Mouse (Mus musculus) urinary bladder, postnatal 4 days (tissue): Measurements from ENCODE around the gene Mark3.

Experiments
- DNase-seq, 2 experiments: peaks; one replicate each; pipeline ENCODE4 v3.0.0; 2021 to 2022; ENCODE audit warnings: low spot score in 2 of 2

The Mark3 gene

DNA sequence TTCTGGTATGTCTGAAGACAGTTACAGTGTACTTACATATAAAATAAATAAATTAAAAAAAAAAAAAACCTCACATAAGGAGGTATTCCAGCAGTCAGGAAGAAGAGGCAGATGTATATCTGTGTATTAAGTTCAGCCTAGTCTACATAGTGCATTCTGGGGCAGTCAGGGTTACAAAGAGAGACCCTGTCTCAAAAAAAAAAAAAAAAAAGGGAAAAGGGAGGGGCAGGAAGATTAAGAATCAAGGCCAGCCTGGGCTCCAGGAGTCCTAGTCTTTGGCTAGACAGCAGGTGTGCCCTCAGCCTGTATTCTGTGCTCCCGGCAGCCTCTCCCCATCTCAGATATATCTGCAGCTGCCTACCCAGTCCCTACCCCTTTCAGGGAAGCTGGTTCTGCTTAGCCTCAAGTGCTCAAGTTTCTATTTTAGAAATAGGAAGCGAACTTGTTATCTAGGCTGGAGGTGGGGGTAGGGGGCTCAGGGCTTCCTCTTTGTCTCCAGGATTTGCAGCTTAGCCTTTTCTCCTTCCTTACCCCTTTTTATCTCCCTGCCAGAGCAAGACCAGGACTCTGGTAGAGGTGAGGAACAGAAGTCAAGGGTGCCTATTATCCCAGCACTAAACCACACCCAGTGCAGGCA is 100.6 kb downstream of the Mark3 start:
- no peak for DNase-seq

DNA sequence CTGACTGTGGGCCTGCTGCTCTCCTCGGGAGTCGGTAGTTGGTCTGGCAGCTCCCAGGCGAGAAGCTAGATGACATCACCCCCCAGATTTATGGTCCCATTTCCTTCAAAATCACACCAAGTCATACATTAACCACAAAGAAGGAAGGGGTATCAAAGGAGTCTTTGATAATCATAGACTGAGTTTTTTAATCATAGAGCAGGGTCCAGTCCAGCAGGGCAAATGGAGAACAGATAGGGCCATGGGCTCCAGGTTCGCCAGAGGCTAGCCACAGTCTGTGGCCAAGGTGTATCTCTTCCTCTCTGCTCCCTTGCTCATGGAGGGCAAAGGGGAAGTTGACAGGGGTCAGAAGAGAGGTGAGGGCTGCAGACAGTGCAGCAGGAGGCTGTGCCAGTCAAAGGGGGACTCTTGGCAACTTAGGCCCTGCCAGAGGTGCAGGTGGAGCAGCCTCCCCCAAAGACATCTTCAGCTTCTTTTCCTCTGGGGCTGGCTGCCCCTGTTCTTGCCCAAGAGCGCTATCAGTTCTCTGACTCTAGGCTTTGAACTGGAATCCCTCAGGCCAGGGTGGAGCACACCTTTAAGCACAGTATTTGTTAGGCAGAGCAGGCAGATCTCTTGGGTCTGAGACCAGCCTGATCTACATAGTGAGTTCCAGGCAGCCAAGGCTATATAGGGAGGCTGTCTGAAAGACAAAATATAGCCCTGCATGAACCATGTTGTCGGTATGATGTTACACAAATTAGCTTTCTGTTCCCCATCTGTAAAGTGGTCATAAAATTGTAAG is 101.7 kb downstream of the Mark3 start:
- DNase-seq = no peak

DNA sequence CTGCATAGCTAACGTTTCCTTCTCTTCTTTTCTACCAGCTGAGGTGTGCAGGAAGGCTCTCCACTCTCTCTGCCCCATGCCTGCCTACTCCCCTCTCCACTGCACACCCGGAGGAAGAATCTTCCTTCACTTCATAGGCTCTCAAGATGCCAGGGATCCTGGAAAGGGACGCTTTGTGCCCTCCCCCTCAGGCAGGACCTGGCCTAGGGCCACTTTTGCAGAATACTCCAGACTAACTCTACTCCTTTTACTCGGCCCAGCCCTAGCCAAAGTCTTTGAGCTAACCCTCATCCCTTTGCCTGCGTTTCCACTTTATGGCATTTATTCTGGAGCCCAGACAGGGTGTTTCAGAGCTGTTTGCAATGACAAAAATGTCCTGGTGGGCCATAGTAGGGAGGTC is 103.1 kb downstream of the Mark3 start:
- DNase-seq = peak in 1 of 2 experiments; percentile 38

- DNase-seq = peak; percentile 83 to 92
These were observed 103.8 kb downstream of the Mark3 start, which contains the start of gene Trmt61a for GRCm38 (mm10) chr12:111677882-111678669. TSS of gene Trmt61a (plus strand) at chr12:111678105.

DNA sequence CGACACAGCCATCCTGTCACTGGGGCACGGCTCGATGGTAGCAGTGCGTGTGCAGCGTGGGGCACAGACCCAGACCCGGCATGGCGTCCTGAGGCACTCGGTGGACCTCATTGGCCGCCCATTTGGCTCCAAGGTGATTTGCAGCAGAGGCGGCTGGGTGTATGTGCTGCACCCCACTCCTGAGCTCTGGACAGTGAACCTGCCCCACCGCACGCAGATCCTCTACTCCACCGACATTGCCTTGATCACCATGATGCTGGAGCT is 104.3 kb downstream of the Mark3 start:
- no peak for DNase-seq

GRCm38 (mm10) chr12:111678997-111679396 is 104.7 kb downstream of the Mark3 start:
- DNase-seq = no peak

DNA sequence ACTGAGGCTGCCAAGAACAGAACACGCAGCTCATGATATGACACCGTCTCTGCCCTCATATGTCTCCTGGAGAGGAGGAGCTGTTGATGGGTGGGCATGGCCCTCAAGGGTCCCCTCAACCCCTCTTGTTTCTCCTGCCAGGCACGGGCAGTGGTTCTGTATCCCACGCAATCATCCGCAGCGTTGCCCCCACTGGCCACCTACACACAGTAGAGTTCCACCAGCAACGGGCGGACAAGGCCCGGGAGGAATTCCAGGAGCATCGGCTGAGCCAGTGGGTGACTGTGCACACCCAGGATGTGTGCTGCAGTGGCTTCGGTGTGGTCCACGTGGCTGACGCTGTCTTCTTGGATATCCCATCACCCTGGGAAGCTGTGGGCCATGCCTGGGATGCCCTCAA is 106.3 kb downstream of the Mark3 start:
- no peak for DNase-seq

GRCm38 (mm10) chr12:111681305-111681704 is 107.0 kb downstream of the Mark3 start:
- DNase-seq = peak in 1 of 2 experiments; percentile 61

GRCm38 (mm10) chr12:111682003-111682402 is 107.7 kb downstream of the Mark3 start:
- peak in 1 of 2 experiments; percentile 33 for DNase-seq

DNA sequence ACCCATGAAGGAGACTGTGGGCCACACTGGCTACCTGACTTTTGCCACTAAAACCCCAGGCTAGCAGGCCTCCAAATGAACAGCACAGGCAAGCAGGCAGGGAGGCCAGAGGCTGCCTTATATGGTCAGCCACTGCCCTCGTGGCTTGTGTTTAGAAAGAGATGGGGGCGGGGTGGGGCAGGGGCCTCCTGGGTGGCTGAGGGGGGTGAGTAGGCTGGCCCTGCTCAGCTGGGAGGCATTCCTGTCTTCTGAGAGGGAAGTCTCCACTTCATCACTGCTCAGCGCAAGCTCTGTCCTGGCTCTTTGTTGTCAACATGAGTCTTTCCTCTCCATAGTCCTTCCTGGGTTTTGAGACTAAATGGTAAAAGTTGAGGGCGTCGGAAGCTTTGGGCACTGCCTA is 108.5 kb downstream of the Mark3 start:
- DNase-seq = no peak

GRCm38 (mm10) chr12:111686390-111686789 is 112.1 kb downstream of the Mark3 start:
- no peak for DNase-seq

DNA sequence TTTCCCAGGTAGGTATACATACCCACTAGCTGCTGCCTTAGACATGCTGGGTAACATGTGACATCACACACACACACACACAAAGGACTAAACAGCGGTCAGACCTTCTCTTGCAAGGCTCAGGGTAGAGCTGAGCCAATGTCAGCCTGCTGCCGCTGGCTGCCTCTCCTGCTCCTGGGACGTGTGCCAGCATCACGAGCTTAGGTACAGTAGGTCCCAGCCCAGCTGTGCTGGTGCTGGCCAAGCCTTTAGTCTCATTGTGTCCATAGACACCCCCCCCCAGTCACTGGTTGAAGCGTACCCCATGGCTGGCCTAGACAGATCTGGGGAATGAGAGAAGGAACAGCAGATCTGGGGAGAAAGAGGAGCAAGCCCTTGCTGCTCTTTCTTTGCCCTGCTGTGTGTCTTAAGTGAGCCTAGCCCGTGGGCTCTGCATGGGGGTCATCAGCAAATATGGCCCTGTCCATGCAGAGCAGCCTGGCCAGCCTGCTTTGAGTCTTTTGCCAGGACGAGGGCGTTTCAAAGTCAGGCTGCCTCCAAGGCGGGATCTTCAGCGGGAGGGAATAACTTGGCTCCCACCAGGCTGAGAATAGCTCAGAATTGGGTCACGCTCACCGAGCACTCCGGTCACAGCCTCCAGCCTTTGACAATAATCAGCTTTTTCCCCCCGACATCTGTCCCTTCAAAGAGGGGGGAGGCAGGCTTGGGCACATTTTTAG is 113.2 kb downstream of the Mark3 start:
- peak in 1 of 2 experiments; percentile 71 for DNase-seq

- no peak for DNase-seq
These were observed 113.7 kb downstream of the Mark3 start for GRCm38 (mm10) chr12:111688069-111688428.

DNA sequence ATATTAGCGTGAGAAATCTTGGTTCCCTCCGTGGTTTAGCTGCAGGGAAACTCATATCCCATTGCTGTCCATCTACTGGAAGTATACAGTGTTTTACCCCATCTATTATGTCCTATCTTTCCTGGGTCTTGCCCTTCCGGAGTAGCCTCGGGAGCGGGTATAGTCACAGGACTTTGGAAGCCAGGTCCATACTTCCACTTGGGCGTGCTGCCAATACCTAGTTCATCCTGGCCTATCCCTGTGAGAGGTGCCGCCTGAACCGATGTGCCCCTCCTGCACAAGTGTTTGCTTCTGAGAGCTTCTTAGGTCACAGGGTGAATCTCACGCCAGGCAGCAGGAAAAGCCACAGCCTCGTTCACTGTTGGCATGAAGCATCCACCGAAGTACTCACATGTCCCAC is 115.1 kb downstream of the Mark3 start:
- no peak for DNase-seq

- no peak for DNase-seq
These were observed 117.1 kb downstream of the Mark3 start for GRCm38 (mm10) chr12:111691346-111691872.

- DNase-seq = no peak
These were observed 118.6 kb downstream of the Mark3 start for GRCm38 (mm10) chr12:111692899-111693298.

DNA sequence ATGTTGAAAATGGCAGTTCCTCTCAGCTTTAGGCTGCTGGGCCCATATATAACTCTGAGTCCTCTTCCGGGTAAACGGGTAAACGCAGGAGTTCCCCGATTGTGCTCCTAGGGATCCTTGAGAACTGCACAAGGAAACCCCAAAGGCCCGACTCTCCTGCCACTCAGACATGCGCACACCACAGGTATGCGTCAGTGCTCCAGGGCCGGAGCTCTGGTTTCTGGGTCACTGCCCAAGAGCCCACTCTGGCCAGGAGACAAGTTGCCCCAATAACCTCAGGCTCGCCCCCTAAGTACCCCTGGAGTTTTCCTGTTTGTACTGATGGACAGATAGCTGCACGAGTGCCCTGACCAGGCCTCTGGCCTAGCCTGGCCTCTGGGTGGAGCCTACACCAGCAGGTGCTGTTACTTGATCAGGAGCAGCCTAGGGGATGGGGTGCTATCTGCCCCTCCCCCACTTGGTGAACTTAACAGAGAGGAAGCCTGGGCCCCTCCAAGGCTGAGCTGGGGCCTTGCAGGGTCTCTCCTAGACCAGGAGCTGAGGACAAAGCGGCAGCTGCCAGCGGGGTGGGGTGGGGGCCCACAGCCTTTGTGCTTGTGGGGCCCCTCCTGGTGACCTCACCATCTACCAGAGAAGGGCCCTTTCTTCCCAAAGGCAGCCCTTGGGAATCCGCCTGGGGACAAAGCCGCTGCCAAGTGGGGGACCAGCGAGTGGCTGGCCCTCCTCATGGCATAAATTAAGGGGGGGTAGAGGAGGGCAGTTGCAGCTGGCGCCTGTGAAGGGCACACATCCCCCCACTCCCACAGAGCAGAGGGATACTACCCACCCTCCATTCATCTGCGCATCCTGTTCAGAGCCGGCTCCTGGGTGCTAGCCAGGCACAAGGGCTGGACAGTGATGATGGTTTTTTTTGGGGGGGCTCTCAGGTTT is 119.3 kb downstream of the Mark3 start:
- no peak for DNase-seq

GRCm38 (mm10) chr12:111694271-111694781 is 120.0 kb downstream of the Mark3 start:
- DNase-seq = no peak

- DNase-seq = no peak
These were observed 120.8 kb downstream of the Mark3 start for GRCm38 (mm10) chr12:111694880-111695804.
